Mouse (Mus musculus) lung, postnatal 0 days (tissue): ENCODE measurements at regions not wholly inside any gene's neighbourhood (a gene's known extent, or its start where the extent isn't known, plus 50 kb on each side); places are given as distances from the start of the nearest gene placed in this dataset.

Experiments
- ATAC-seq: fragments of 200-750 bp; cut with Nextera tagmentation; 2 replicates; pipeline ENCODE4 v1.8.0; 2017; ENCODE audit warnings: moderate library complexity
- DNase-seq: peaks from one replicate; pipeline ENCODE4 v3.0.0-alpha.2; 2016; ENCODE audit warnings: low spot score
- H3K27ac ChIP-seq: fragments of 300-500 bp; sonication (generic); 2 replicates; pipeline ENCODE4 v1.5.1; 2014; ENCODE audit warnings: antibody characterized with exemption, mild to moderate bottlenecking, low read length, mixed read lengths
- H3K27me3 ChIP-seq: fragments of 300-500 bp; sonication (generic); replicated peaks from 2 replicates; pipeline ENCODE4 v1.6.1; 2014; ENCODE audit warnings: low read length, mixed read lengths; ENCODE audit not compliant: insufficient read depth
- H3K36me3 ChIP-seq: fragments of 300-500 bp; sonication (generic); 2 replicates; pipeline ENCODE4 v1.6.1; 2014; ENCODE audit warnings: low read length, mixed read lengths; ENCODE audit not compliant: insufficient read depth
- H3K4me1 ChIP-seq: fragments of 300-500 bp; sonication (generic); 2 replicates; pipeline ENCODE4 v1.6.1; 2014; ENCODE audit warnings: antibody characterized with exemption, low read depth, low read length, mixed read lengths; ENCODE audit not compliant: insufficient read depth
- H3K4me2 ChIP-seq: fragments of 300-500 bp; sonication (generic); replicated peaks from 2 replicates; pipeline ENCODE4 v1.6.1; 2014; ENCODE audit warnings: low read depth, mild to moderate bottlenecking, low read length, moderate library complexity, mixed read lengths
- H3K4me3 ChIP-seq: fragments of 300-500 bp; sonication (generic); 2 replicates; pipeline ENCODE4 v1.5.1; 2014; ENCODE audit warnings: low read depth, low read length
- H3K9ac ChIP-seq: fragments of 300-500 bp; sonication (generic); replicated peaks from 2 replicates; pipeline ENCODE4 v1.6.1; 2014; ENCODE audit warnings: low read depth, mild to moderate bottlenecking
- H3K9me3 ChIP-seq: fragments of 300-500 bp; sonication (generic); 2 replicates; pipeline ENCODE4 v1.6.1; 2016; ENCODE audit warnings: low read length, mixed read lengths
- CTCF ChIP-seq: IDR thresholded peaks from 2 replicates; pipeline ENCODE4 v1.5.1; 2016; ENCODE audit warnings: antibody characterized with exemption, mild to moderate bottlenecking
- EP300 ChIP-seq: IDR thresholded peaks from 2 replicates; pipeline ENCODE4 v1.6.1; 2016; ENCODE audit warnings: antibody characterized with exemption, mild to moderate bottlenecking, control low read depth
- WGBS: fragments of 180-500 bp; shearing (Covaris S2); extraction: QIAGEN DNeasy Blood & Tissue Kit; methylation state at CpG from one replicate; pipeline ENCODE4 v1.1.7; 2014; 5-methylcytosine and 5-hydroxymethylcytosine counted together

- Histone ChIP-seq H3K9me3 (no peaks in the 10 kb centered on the region), H3K9ac (no peak overlapping the region), H3K4me1 (no peaks in the 10 kb centered on the region), H3K27me3 (no peaks in the 10 kb centered on the region), H3K36me3 (no peaks in the 10 kb centered on the region), H3K4me3 (no peak overlapping the region), H3K4me2 (no peak overlapping the region), H3K27ac (no peak overlapping the region)
- no peak for TF ChIP-seq CTCF
- no peak for TF ChIP-seq EP300
- DNase-seq (no peak), ATAC-seq (no peak)
- WGBS: 69% methylated on average over 4 of the region's 4 CpGs
Measured at GRCm38 (mm10) chr9:46549416-46549815, 229.6 kb upstream of the 4931429L15Rik start.

GRCm38 (mm10) chr9:46544326-46544725 lies 224.5 kb upstream of the 4931429L15Rik start:
- Histone ChIP-seq H3K27me3 (no peaks in the 10 kb centered on the region), H3K4me2 (no peak overlapping the region), H3K9me3 (no peaks in the 10 kb centered on the region), H3K9ac (no peak overlapping the region), H3K4me3 (no peak overlapping the region), H3K36me3 (no peaks in the 10 kb centered on the region), H3K4me1 (no peaks in the 10 kb centered on the region), H3K27ac (no peak overlapping the region)
- no peak for DNase-seq
- 83% methylated on average over 3 of the region's 3 CpGs for WGBS
- ATAC-seq: no peak
- TF ChIP-seq EP300 (no peak), CTCF (no peak)

DNA sequence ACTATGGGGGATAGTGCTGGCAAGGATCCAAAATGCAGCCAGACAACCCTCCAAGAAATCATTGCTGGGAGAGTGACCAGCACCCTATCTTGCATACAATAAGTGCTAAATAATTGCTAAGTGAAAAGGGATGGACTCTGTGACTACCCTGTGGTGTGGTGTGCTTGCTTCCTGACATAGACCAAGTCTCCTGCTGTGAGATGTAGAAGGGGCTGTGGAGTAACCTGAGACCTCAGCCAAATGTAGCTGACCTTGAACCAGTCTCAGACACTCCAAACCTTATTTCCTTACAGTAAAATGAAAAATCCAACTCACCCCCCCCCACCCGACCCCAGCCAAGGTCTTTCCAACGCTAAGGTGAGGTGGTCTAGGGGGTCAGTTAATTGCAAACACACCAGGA lies 221.2 kb upstream of the 4931429L15Rik start:
- DNase-seq (no peak), ATAC-seq (no peak)
- Histone ChIP-seq H3K9me3 (no peaks in the 10 kb centered on the region), H3K36me3 (no peaks in the 10 kb centered on the region), H3K4me1 (no peaks in the 10 kb centered on the region), H3K27ac (no peak overlapping the region), H3K4me3 (no peak overlapping the region), H3K27me3 (no peaks in the 10 kb centered on the region), H3K4me2 (no peak overlapping the region), H3K9ac (no peak overlapping the region)
- TF ChIP-seq EP300 (no peak), CTCF (no peak)
- WGBS: 70% methylated on average over 2 of the region's 2 CpGs

- Histone ChIP-seq H3K9ac (no peak overlapping the region), H3K4me1 (no peaks in the 10 kb centered on the region), H3K27ac (no peak overlapping the region), H3K27me3 (no peaks in the 10 kb centered on the region), H3K4me3 (no peak overlapping the region), H3K9me3 (no peaks in the 10 kb centered on the region), H3K36me3 (no peaks in the 10 kb centered on the region), H3K4me2 (no peak overlapping the region)
- no peak for TF ChIP-seq EP300
- no peak for TF ChIP-seq CTCF
- WGBS: 59% methylated on average over 4 of the region's 4 CpGs
- ATAC-seq: no peak
- DNase-seq: no peak
Measured at GRCm38 (mm10) chr9:46538616-46539015, 218.8 kb upstream of the 4931429L15Rik start.

DNA sequence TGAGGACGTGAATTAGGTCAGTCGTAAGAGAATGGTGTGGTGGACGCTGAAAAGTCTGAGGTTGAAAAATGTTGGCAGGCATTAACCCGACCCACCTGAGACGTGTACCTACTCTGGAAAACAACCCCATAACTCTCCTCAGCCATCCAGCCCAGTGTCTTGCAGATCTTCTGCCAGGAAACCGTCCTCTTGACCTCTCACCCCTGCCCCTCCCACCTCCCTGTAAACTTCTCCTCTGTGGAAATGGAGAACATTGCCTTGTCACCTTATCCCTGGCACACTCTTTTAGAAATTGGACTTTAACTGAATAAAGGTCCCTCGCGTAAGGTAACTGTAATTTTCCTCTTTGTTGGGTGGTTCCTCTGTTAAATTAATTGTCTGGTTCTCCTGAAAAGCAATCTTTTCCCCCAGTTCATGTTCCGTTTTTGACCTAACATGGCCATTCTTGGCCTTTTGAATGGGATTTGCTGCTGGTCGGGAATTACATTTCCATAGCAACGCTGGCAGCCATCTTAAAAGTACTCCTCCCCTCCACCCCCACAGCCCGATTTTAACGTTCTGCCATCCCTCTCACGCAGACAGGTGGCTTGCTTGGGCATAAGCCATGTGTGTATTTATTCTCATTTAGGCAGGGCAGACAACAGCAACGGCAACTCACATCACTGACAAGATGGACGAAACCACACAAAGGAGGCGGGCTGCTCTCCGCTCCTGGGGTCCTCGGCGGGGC lies 196.8 kb upstream of the 4931429L15Rik start:
- no peak for TF ChIP-seq EP300
- H3K9me3 ChIP-seq: no peaks in the 10 kb centered on the region
- no peak overlapping the region for H3K4me3 ChIP-seq
- H3K4me2 ChIP-seq: no peak overlapping the region
- WGBS: 83% methylated on average over 20 of the region's 20 CpGs
- no peak overlapping the region for H3K27ac ChIP-seq
- no peaks in the 10 kb centered on the region for H3K36me3 ChIP-seq
- H3K4me1 ChIP-seq: no peaks in the 10 kb centered on the region
- ATAC-seq: no peak
- no peak overlapping the region for H3K9ac ChIP-seq
- no peak for DNase-seq
- H3K27me3 ChIP-seq: no peaks in the 10 kb centered on the region

DNA sequence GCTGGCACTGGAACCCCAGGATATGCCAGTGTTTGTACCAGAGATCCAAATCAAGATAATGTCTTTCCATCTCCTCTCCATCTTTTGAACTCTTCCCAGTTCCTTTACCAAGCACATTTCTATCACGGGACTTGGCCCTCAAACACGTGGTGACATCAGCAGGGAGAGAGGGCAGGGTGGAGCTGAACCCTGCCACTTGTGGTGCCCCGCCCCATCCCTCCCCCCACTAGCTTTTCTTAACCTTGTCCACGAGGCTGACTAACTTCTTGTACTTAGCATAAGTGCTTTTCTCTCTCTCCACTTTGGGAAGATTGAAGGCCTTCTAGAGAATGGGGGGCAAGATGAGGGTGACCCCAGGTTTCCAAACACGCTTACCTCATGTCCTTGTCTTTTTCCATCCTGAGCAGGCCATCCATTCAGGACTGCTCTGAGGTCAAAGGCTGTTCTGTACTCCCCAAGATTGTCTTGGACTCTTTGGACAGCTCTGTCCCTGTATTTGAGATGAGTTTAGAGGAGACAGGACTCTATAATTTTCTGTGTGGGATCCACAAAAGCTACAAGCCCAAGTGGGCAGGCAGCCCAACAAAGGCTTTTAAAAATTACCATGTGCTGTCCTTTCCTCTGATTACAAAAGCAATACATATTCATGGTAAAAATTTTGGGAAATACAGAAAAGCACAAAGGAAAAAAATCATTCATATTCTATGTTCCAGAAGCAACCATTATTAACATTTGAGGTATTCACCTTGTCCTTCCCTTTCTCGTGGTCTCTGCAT lies 192.7 kb upstream of the 4931429L15Rik start:
- WGBS: 51% methylated on average over 6 of the region's 6 CpGs
- H3K9ac ChIP-seq: no peak overlapping the region
- H3K4me1 ChIP-seq: no peaks in the 10 kb centered on the region
- H3K9me3 ChIP-seq: no peaks in the 10 kb centered on the region
- H3K27me3 ChIP-seq: no peaks in the 10 kb centered on the region
- TF ChIP-seq EP300 (no peak), CTCF (no peak)
- no peak overlapping the region for H3K4me3 ChIP-seq
- no peak overlapping the region for H3K4me2 ChIP-seq
- no peak for ATAC-seq
- DNase-seq: no peak
- H3K36me3 ChIP-seq: no peaks in the 10 kb centered on the region
- no peak overlapping the region for H3K27ac ChIP-seq
